ENCODE assay signal across 11 mouse cellular contexts in the genomic region with DNA sequence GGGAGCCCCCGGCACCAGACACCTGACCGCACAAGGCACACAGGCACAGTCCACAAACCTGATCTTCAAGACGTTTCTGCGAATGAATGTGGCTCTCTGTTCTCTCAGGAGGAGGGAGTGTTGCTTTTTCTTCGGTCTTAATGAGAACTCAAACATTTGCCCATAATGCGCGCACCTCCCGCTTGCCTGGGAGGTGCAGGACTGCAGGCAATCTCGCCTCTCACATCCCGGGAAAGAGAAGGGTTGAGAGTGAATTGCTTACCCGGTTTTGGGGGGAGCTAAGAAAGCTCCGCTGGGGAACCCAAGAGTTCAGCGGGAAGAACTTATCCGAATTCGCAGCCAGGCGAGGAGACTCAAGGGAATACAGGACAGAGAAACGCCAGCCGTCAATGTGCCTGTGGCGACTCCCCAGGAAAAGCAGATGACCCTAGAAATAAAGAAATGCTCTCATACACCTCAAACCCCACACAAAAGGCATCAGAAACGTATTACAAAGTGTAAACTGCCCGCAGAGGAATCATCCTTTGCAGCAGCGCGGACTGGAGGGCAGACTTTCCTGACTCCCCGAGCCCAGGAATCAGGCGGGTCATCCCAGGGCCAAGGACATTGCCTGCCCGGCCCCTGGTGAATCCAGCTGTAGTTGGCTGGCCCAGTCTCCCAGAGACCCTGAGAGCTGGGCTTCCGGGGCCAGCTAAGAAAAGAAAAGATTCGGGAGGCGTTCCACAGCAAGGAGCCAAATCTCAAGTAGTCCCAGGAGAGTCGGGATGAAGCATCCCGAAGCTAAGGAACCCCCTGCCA. TPM values are rescaled to one million over a fixed set of nuclear protein-coding genes. Genes with fewer than 3 reads are reported as not detected.
DNase-seq lines count a peak whose midpoint lies in the region; ATAC-seq and TF ChIP-seq lines count a peak whose summit lies in the region.
"Had no signal": no experiment of that assay in that cellular context is flagged by ENCODE, and none has a peak within 500 bp of the region (broad histone marks: within the 10 kb centered on the region; RNA-seq: fewer than 3 reads in every experiment).

No protein-coding gene starts in this region.

- TF ChIP-seq CTCF in layer of hippocampus, adult 2 months (conservative IDR thresholded peaks at IDR 0.05): no peak
- no peak for TF ChIP-seq CTCF in embryonic fibroblast, embryonic 13.5 days (IDR thresholded peaks at IDR 0.05; ENCODE audit: borderline replicate concordance, insufficient read depth, low read length)

- H3K4me2 ChIP-seq in neural tube, embryonic 15.5 days: peak overlapping the region; percentile 89

- no peaks in the 10 kb centered on the region for H3K9me3 ChIP-seq in limb, embryonic 10.5 days (replicated peaks)
- no peaks in the 10 kb centered on the region for H3K9me3 ChIP-seq in neural tube, embryonic 15.5 days (replicated peaks)

- peaks cover 56% of the 10 kb centered on the region for H3K27me3 ChIP-seq in limb, embryonic 10.5 days (ENCODE audit: low read depth, poor library complexity, severe bottlenecking)
- H3K27me3 ChIP-seq in neural tube, embryonic 15.5 days (replicated peaks): 0 out of 2 replicates have a peak, but pooled peaks cover 5% of the 10 kb centered on the region

- no peak for DNase-seq in layer of hippocampus, adult 2 months (ENCODE audit: low spot score in 2 of 2)
- DNase-seq in layer of hippocampus, adult 18-20 months (ENCODE audit: low spot score in 2 of 2): no peak
- DNase-seq in limb, embryonic 10.5 days (ENCODE audit: low spot score): peak; percentile 31
- DNase-seq in thymus, postnatal 14 days: no peak
- no peak for DNase-seq in spleen, adult 18-20 months
- DNase-seq in spleen, adult 12 weeks (ENCODE audit: low spot score): no peak

- no peaks in the 10 kb centered on the region for H3K4me1 ChIP-seq in embryonic fibroblast, embryonic 13.5 days (ENCODE audit: control insufficient read depth, insufficient read depth, low read length)
- peaks cover 17% of the 10 kb centered on the region for H3K4me1 ChIP-seq in limb, embryonic 10.5 days
- H3K4me1 ChIP-seq in neural tube, embryonic 15.5 days: peaks cover 20% of the 10 kb centered on the region

- H3K27ac ChIP-seq in layer of hippocampus, adult 2 months: peak overlapping the region; percentile 90
- no peak overlapping the region for H3K27ac ChIP-seq in embryonic fibroblast, embryonic 13.5 days (ENCODE audit: insufficient read depth, low read length)
- no peak overlapping the region for H3K27ac ChIP-seq in limb, embryonic 10.5 days
- no peak overlapping the region for H3K27ac ChIP-seq in neural tube, embryonic 15.5 days (replicated peaks)

- no peak for TF ChIP-seq POLR2A in embryonic fibroblast, embryonic 13.5 days (IDR thresholded peaks at IDR 0.05; ENCODE audit: low read depth, low read length)

- H3K4me3 ChIP-seq in layer of hippocampus, adult 2 months: peak overlapping the region; percentile 78
- H3K4me3 ChIP-seq in embryonic fibroblast, embryonic 13.5 days (ENCODE audit: insufficient read depth, low read length): 0 out of 2 replicates have a peak overlapping the region, but pooled peaks have one; percentile 32
- H3K4me3 ChIP-seq in limb, embryonic 10.5 days: peak overlapping the region; percentile 54
- peak overlapping the region; percentile 54 for H3K4me3 ChIP-seq in neural tube, embryonic 15.5 days (replicated peaks)

- peak; percentile 60; the same call in 1 of the 2 replicates for ATAC-seq in neural tube, embryonic 15.5 days (ENCODE audit: low FRiP score)

- no peaks in the 10 kb centered on the region for H3K36me3 ChIP-seq in limb, embryonic 10.5 days
- H3K36me3 ChIP-seq in neural tube, embryonic 15.5 days: no peaks in the 10 kb centered on the region

- H3K9ac ChIP-seq in neural tube, embryonic 15.5 days (replicated peaks): peak overlapping the region; percentile 49

- WGBS in limb, embryonic 10.5 days: 3% methylated on average over 31 of the region's 31 CpGs
- 2% methylated on average over 31 of the region's 31 CpGs for WGBS in neural tube, embryonic 15.5 days

RNA-seq across cellular contexts. Expression of a gene that starts 0.6 kb away (rescaled TPM):
- total RNA-seq in layer of hippocampus, adult 2 months (2021): 10 to 100 TPM; 83.1 to 83.2 TPM
- total RNA-seq in layer of hippocampus, adult 18-20 months (2021): 10 to 100 TPM; 82.5 to 83.8 TPM
- polyA plus RNA-seq in embryonic fibroblast, embryonic 13.5 days (2011; ENCODE audit: insufficient read length, low read depth, missing spikeins): not detected in 2 replicates
- not detected in 2 replicates for polyA plus RNA-seq in limb, embryonic 10.5 days (2016; fragmentation: Nextera tagmentation; extraction: Ambion mirVana)
- 0.96 and 1.4 TPM in 2 replicates for polyA plus RNA-seq in neural tube, embryonic 15.5 days (2015; fragmentation: Nextera tagmentation; extraction: Ambion mirVana)
- total RNA-seq: gastrocnemius, adult 18-20 months; neutrophil, adult 5-6 weeks had no signal
- polyA plus RNA-seq: Patski had no signal
